Mouse (Mus musculus) testis, adult 2 months (tissue): ENCODE data around the gene Tmem216.
A peak's percentile ranks its signal among the peaks of the same experiment; 100 is the strongest.

ENCODE experiments used
- CTCF ChIP-seq: fragments of 200-500 bp; IDR thresholded peaks from 2 replicates; pipeline ENCODE4 v1.5.1; 2012; ENCODE audit warnings: low read depth, mild to moderate bottlenecking, inconsistent platforms, low read length, moderate library complexity; ENCODE audit not compliant: control insufficient read depth, insufficient read depth, insufficient replicate concordance
- POLR2A ChIP-seq: fragments of 200-500 bp; IDR thresholded peaks from 2 replicates; pipeline ENCODE4 v1.6.1; 2012; ENCODE audit warnings: low read depth, mild to moderate bottlenecking, inconsistent platforms, low read length, moderate library complexity; ENCODE audit not compliant: control insufficient read depth

DNA sequence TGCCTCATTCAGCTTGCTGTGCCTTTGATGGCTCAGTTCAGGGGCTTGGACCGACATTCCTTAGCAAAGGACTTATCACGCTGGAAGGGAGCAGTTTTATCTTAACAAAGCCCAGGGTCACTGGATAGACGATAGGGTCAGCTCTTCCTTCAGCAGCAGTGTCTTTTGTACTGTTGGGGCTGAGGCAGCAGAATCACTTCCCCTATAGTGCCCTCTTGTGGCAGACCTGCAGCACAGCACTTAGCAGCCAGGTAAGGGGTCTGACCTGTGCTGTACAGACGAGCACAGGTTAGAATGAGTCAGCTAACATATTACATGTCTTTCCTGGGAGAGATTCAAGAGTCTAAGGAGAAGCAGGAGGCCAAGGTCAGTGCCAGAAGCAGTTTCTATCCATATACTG is 53.5 kb downstream of the Tmem216 start:
- TF ChIP-seq CTCF = peak; percentile 92; the same call in 1 of the 2 replicates
- no peak for TF ChIP-seq POLR2A
